Mouse (Mus musculus) stomach, postnatal 0 days (tissue): ENCODE measurements at regions not wholly inside any gene's neighbourhood (a gene's known extent, or its start where the extent isn't known, plus 50 kb on each side); places are given as distances from the start of the nearest gene placed in this dataset.

ENCODE experiments used
- ATAC-seq: fragments of 200-750 bp; cut with Nextera tagmentation; 2 replicates; pipeline ENCODE4 v1.8.0; 2017; ENCODE audit not compliant: low FRiP score, low TSS enrichment
- DNase-seq: peaks from one replicate; pipeline ENCODE4 v3.0.0-alpha.2; 2016; ENCODE audit warnings: low spot score
- H3K27ac ChIP-seq: fragments of 300-500 bp; sonication (generic); replicated peaks from 2 replicates; pipeline ENCODE4 v1.5.1; 2014; ENCODE audit warnings: mild to moderate bottlenecking, control low read depth
- H3K27me3 ChIP-seq: fragments of 300-500 bp; sonication (generic); 2 replicates; pipeline ENCODE4 v1.6.1; 2014; ENCODE audit warnings: low read length; ENCODE audit not compliant: control insufficient read depth, insufficient read depth
- H3K36me3 ChIP-seq: fragments of 300-500 bp; sonication (generic); 2 replicates; pipeline ENCODE4 v1.6.1; 2014; ENCODE audit warnings: low read length, mixed read lengths; ENCODE audit not compliant: control insufficient read depth, insufficient read depth
- H3K4me1 ChIP-seq: fragments of 300-500 bp; sonication (generic); replicated peaks from 2 replicates; pipeline ENCODE4 v1.6.1; 2014; ENCODE audit warnings: antibody characterized with exemption; ENCODE audit not compliant: control insufficient read depth, insufficient read depth
- H3K4me2 ChIP-seq: fragments of 300-500 bp; sonication (generic); replicated peaks from 2 replicates; pipeline ENCODE4 v1.6.1; 2014; ENCODE audit warnings: low read depth, mild to moderate bottlenecking, control low read depth, moderate library complexity
- H3K4me3 ChIP-seq: fragments of 300-500 bp; sonication (generic); 2 replicates; pipeline ENCODE4 v1.5.1; 2014; ENCODE audit warnings: low read depth, low read length, control low read depth
- H3K9ac ChIP-seq: fragments of 300-500 bp; sonication (generic); 2 replicates; pipeline ENCODE4 v1.6.1; 2014; ENCODE audit warnings: mild to moderate bottlenecking, low read length, control low read depth, mixed read lengths
- H3K9me3 ChIP-seq: fragments of 300-500 bp; sonication (generic); 2 replicates; pipeline ENCODE4 v1.6.1; 2016; ENCODE audit warnings: low read length; ENCODE audit not compliant: control insufficient read depth
- CTCF ChIP-seq: IDR thresholded peaks from 2 replicates; pipeline ENCODE4 v1.5.1; 2016; ENCODE audit warnings: antibody characterized with exemption, low read depth, mild to moderate bottlenecking, moderate library complexity
- EP300 ChIP-seq: optimal IDR thresholded peaks from 2 replicates; pipeline ENCODE3; 2016; ENCODE audit warnings: antibody characterized with exemption
- whole genome bisulfite sequencing: fragments of 180-500 bp; shearing (Covaris S2); extraction: QIAGEN DNeasy Blood & Tissue Kit; methylation state at CpG from one replicate; pipeline ENCODE4 v1.1.7; 2014; 5-methylcytosine and 5-hydroxymethylcytosine counted together

GRCm38 (mm10) chr10:27927266-27927665 is 147.4 kb upstream of the Ptprk start:
- 50% methylated on average over 5 of the region's 5 CpGs for WGBS

GRCm38 (mm10) chr10:27942136-27942535 is 132.5 kb upstream of the Ptprk start:
- Histone ChIP-seq H3K9me3 (no peaks in the 10 kb centered on the region), H3K9ac (no peak overlapping the region), H3K36me3 (no peaks in the 10 kb centered on the region), H3K27ac (no peak overlapping the region), H3K4me1 (no peaks in the 10 kb centered on the region), H3K4me3 (no peak overlapping the region), H3K27me3 (no peaks in the 10 kb centered on the region), H3K4me2 (no peak overlapping the region)
- ATAC-seq (no peak), DNase-seq (no peak)
- 62% methylated on average over 5 of the region's 5 CpGs for WGBS
- TF ChIP-seq CTCF (no peak), EP300 (no peak)

More at GRCm38 (mm10) chr10:27927266-27927665, 147.4 kb upstream of the Ptprk start:
- Histone ChIP-seq H3K4me1 (no peaks in the 10 kb centered on the region), H3K9me3 (no peaks in the 10 kb centered on the region), H3K9ac (no peak overlapping the region), H3K4me2 (no peak overlapping the region), H3K4me3 (no peak overlapping the region), H3K27ac (no peak overlapping the region), H3K36me3 (no peaks in the 10 kb centered on the region), H3K27me3 (no peaks in the 10 kb centered on the region)
- ATAC-seq: no peak
- no peak for DNase-seq
- TF ChIP-seq EP300 (no peak), CTCF (no peak)

- TF ChIP-seq EP300: no peak
- TF ChIP-seq CTCF: no peak
- Histone ChIP-seq H3K4me1 (no peaks in the 10 kb centered on the region), H3K4me3 (no peak overlapping the region), H3K27ac (no peak overlapping the region), H3K9ac (no peak overlapping the region), H3K36me3 (no peaks in the 10 kb centered on the region), H3K4me2 (no peak overlapping the region), H3K27me3 (no peaks in the 10 kb centered on the region), H3K9me3 (no peaks in the 10 kb centered on the region)
- ATAC-seq (no peak), DNase-seq (no peak)
- 83% methylated on average over 1 of the region's 1 CpGs for WGBS
Measured at GRCm38 (mm10) chr10:27949127-27949526, 125.5 kb upstream of the Ptprk start.

- Histone ChIP-seq H3K4me3 (no peak overlapping the region), H3K4me1 (no peaks in the 10 kb centered on the region), H3K36me3 (no peaks in the 10 kb centered on the region), H3K27me3 (no peaks in the 10 kb centered on the region), H3K4me2 (no peak overlapping the region), H3K9me3 (no peaks in the 10 kb centered on the region), H3K27ac (no peak overlapping the region), H3K9ac (no peak overlapping the region)
- ATAC-seq: no peak
- 88% methylated on average over 1 of the region's 1 CpGs for WGBS
- TF ChIP-seq EP300: no peak
- TF ChIP-seq CTCF: no peak
- no peak for DNase-seq
Measured at GRCm38 (mm10) chr10:27968202-27968601, 106.4 kb upstream of the Ptprk start.

- TF ChIP-seq CTCF (no peak), EP300 (no peak)
- no peaks in the 10 kb centered on the region for H3K27me3 ChIP-seq
- H3K4me1 ChIP-seq: no peaks in the 10 kb centered on the region
- no peaks in the 10 kb centered on the region for H3K36me3 ChIP-seq
- DNase-seq (no peak), ATAC-seq (no peak)
- no peak overlapping the region for H3K9ac ChIP-seq
- no peak overlapping the region for H3K4me2 ChIP-seq
- H3K9me3 ChIP-seq: no peaks in the 10 kb centered on the region
- WGBS: 73% methylated on average over 4 of the region's 4 CpGs
- no peak overlapping the region for H3K27ac ChIP-seq
- H3K4me3 ChIP-seq: no peak overlapping the region
Measured at GRCm38 (mm10) chr10:27984047-27984446, 90.6 kb upstream of the Ptprk start.

- H3K4me1 ChIP-seq: no peaks in the 10 kb centered on the region
- no peak for TF ChIP-seq EP300
- no peak for TF ChIP-seq CTCF
- no peaks in the 10 kb centered on the region for H3K36me3 ChIP-seq
- no peak overlapping the region for H3K4me3 ChIP-seq
- no peak for ATAC-seq
- no peak overlapping the region for H3K9ac ChIP-seq
- H3K9me3 ChIP-seq: no peaks in the 10 kb centered on the region
- no peaks in the 10 kb centered on the region for H3K27me3 ChIP-seq
- no peak overlapping the region for H3K4me2 ChIP-seq
- H3K27ac ChIP-seq: no peak overlapping the region
- DNase-seq: no peak
- 77% methylated on average over 1 of the region's 1 CpGs for WGBS
Measured at GRCm38 (mm10) chr10:27985068-27985467, 89.6 kb upstream of the Ptprk start.
